Mouse (Mus musculus): ENCODE data around the gene Foxn3.

DNA sequence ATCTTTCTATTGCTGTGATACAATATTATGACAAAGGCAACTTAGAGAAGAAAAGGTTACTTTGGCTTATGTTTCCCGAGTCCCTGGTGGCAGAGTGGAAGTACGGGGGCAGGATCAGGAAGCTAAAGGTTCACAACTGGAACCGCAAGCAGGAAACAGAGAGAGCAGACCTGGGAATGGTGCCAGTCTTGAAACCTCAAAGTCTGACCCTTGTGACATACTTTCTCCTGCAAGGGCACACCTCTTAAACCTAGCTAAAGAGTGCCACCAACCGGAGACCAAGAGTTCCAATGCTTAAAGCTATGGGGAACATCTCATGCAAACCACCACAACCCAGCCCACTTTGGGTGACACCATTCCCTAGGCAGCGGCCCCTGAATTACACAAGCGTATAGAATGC, 414.2 kb downstream of the Foxn3 start:
- TF ChIP-seq CTCF (IDR thresholded peaks at IDR 0.05; ENCODE audit: low read depth, low read length) (no peak), POLR2A (IDR thresholded peaks at IDR 0.05; ENCODE audit: extremely low read depth, insufficient read depth, low read length) (no peak)

All from liver, adult 2 months (tissue).